Mouse (Mus musculus) heart, postnatal 0 days (tissue): ENCODE results near the gene Xrcc5.

ENCODE experiments used
- CTCF ChIP-seq: IDR thresholded peaks from 2 replicates; pipeline ENCODE4 v1.5.1; 2016; ENCODE audit warnings: antibody characterized with exemption, control low read depth, low read depth
- EP300 ChIP-seq: IDR thresholded peaks from 2 replicates; pipeline ENCODE4 v1.6.1; 2016; ENCODE audit warnings: antibody characterized with exemption, low read depth

DNA sequence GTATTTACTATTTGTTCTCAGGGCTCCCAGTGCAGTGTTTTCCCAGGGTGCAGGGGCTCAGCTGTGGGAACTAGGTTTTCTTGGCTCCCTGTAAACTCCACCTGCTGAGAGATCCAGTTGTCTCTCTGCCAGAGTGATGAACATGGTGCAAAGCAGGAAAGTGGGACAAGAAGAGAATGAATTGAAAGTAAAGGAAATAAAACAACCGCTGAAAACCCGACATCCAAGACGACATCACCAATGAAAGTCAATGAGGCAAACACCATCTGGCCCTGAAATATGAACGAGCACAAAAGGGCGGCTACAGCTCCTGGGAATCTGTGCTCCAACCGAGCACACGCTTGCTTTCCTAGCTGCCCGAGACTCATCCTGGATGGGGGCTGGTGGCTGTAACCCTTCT, 106.9 kb downstream of the Xrcc5 start:
- TF ChIP-seq CTCF (no peak), EP300 (no peak)
